Mouse (Mus musculus): ENCODE results near the gene Slc12a1. TPM values are rescaled to one million over a fixed set of nuclear protein-coding genes. Genes with fewer than 3 reads are reported as not detected.
A peak's percentile ranks its signal among the peaks of the same experiment; 100 is the strongest.
"Not testable (repeated sequence)": the region's sequence is repeated elsewhere in the genome, so short reads cannot be mapped to it uniquely, and the experiment has no call there.

Slc12a1 gene
- total RNA-seq (2017): under 0.01 TPM in 1 of 2 replicates, not detected in the other

- ATAC-seq (replicated peaks; ENCODE audit: low read depth, poor library complexity, severe bottlenecking): no peak
These were observed at the start of gene Slc12a1 for GRCm38 (mm10) chr2:125152388-125152787. Gene Slc12a1 (plus strand): TSS chr2:125152505.

GRCm38 (mm10) chr2:125104491-125104890 lies 47.8 kb upstream of the Slc12a1 start:
- not testable (repeated sequence) for ATAC-seq (replicated peaks; ENCODE audit: low read depth, poor library complexity, severe bottlenecking)

GRCm38 (mm10) chr2:125106536-125106935 lies 45.8 kb upstream of the Slc12a1 start:
- ATAC-seq (replicated peaks; ENCODE audit: low read depth, poor library complexity, severe bottlenecking): not testable (repeated sequence)

GRCm38 (mm10) chr2:125119381-125120110 lies 32.8 kb upstream of the Slc12a1 start:
- ATAC-seq (replicated peaks; ENCODE audit: low read depth, poor library complexity, severe bottlenecking): no peak

GRCm38 (mm10) chr2:125122288-125122623 lies 30.0 kb upstream of the Slc12a1 start:
- ATAC-seq (replicated peaks; ENCODE audit: low read depth, poor library complexity, severe bottlenecking): 0 out of 2 replicates have a peak, but pooled peaks have one; percentile 8

- peak; percentile 46 for ATAC-seq (replicated peaks; ENCODE audit: low read depth, poor library complexity, severe bottlenecking)
These were observed 29.5 kb upstream of the Slc12a1 start for GRCm38 (mm10) chr2:125122624-125123476.

- ATAC-seq (replicated peaks; ENCODE audit: low read depth, poor library complexity, severe bottlenecking): peak; percentile 80
These were observed 28.8 kb upstream of the Slc12a1 start, which contains the start of gene Myef2 for GRCm38 (mm10) chr2:125123477-125123852. Gene Myef2 (minus strand): TSS chr2:125123661.

GRCm38 (mm10) chr2:125125824-125126223 lies 26.5 kb upstream of the Slc12a1 start:
- ATAC-seq (replicated peaks; ENCODE audit: low read depth, poor library complexity, severe bottlenecking): peak; percentile 20; the same call in 1 of the 2 replicates

GRCm38 (mm10) chr2:125126792-125127191 lies 25.5 kb upstream of the Slc12a1 start:
- ATAC-seq (replicated peaks; ENCODE audit: low read depth, poor library complexity, severe bottlenecking): no peak

- ATAC-seq (replicated peaks; ENCODE audit: low read depth, poor library complexity, severe bottlenecking): no peak
These were observed 18.2 kb upstream of the Slc12a1 start for GRCm38 (mm10) chr2:125134113-125134512.

- ATAC-seq (replicated peaks; ENCODE audit: low read depth, poor library complexity, severe bottlenecking): peak; percentile 100
These were observed 16.1 kb upstream of the Slc12a1 start, which contains the start of gene Ctxn2 for GRCm38 (mm10) chr2:125135903-125136811. Gene Ctxn2 (plus strand): TSS chr2:125136692.

GRCm38 (mm10) chr2:125136846-125137245 lies 15.5 kb upstream of the Slc12a1 start:
- ATAC-seq (replicated peaks; ENCODE audit: low read depth, poor library complexity, severe bottlenecking): no peak

GRCm38 (mm10) chr2:125142336-125142735 lies 10.0 kb upstream of the Slc12a1 start:
- ATAC-seq (replicated peaks; ENCODE audit: low read depth, poor library complexity, severe bottlenecking): no peak

- no peak for ATAC-seq (replicated peaks; ENCODE audit: low read depth, poor library complexity, severe bottlenecking)
These were observed 2.0 kb downstream of the Slc12a1 start for GRCm38 (mm10) chr2:125154294-125154693.

GRCm38 (mm10) chr2:125155504-125155903 lies 3.2 kb downstream of the Slc12a1 start:
- ATAC-seq (replicated peaks; ENCODE audit: low read depth, poor library complexity, severe bottlenecking): no peak

GRCm38 (mm10) chr2:125162012-125162470 lies 9.7 kb downstream of the Slc12a1 start:
- no peak for ATAC-seq (replicated peaks; ENCODE audit: low read depth, poor library complexity, severe bottlenecking)

- no peak for ATAC-seq (replicated peaks; ENCODE audit: low read depth, poor library complexity, severe bottlenecking)
These were observed 26.0 kb downstream of the Slc12a1 start for GRCm38 (mm10) chr2:125178225-125178798.

GRCm38 (mm10) chr2:125187904-125188303 lies 35.6 kb downstream of the Slc12a1 start:
- no peak for ATAC-seq (replicated peaks; ENCODE audit: low read depth, poor library complexity, severe bottlenecking)

GRCm38 (mm10) chr2:125189197-125189596 lies 36.9 kb downstream of the Slc12a1 start:
- peak; percentile 90 for ATAC-seq (replicated peaks; ENCODE audit: low read depth, poor library complexity, severe bottlenecking)

Measured in common myeloid progenitor, adult 5-6 weeks (primary cell).